Comparison of ENCODE assay signal across 13 mouse cellular contexts in genomic region chr2:76129058-76129437, GRCm38 (mm10).
DNase-seq lines count a peak whose midpoint lies in the region; ATAC-seq and TF ChIP-seq lines count a peak whose summit lies in the region.
"Had no signal": no experiment of that assay in that cellular context is flagged by ENCODE, and none has a peak within 500 bp of the region (broad histone marks: within the 10 kb centered on the region; RNA-seq: fewer than 3 reads in every experiment).

No protein-coding gene starts in this region.

- TF ChIP-seq CTCF in kidney, postnatal 0 days (IDR thresholded peaks at IDR 0.05; ENCODE audit: low read depth) = no peak
- TF ChIP-seq CTCF in E14TG2a.4 (conservative IDR thresholded peaks at IDR 0.05; ENCODE audit: low read length) = no peak
- TF ChIP-seq CTCF in small intestine, adult 2 months (IDR thresholded peaks at IDR 0.05; ENCODE audit: extremely low read depth, insufficient read length, insufficient replicate concordance, low read depth, low read length) = no peak

- WGBS in kidney, postnatal 0 days = 24% methylated on average over 8 of the region's 8 CpGs
- 6% methylated on average over 8 of the region's 8 CpGs for WGBS in small intestine, adult 2 months

- no peaks in the 10 kb centered on the region for H3K4me1 ChIP-seq in kidney, postnatal 0 days (replicated peaks; ENCODE audit: insufficient read depth, low read length)
- peaks cover 39% of the 10 kb centered on the region for H3K4me1 ChIP-seq in E14TG2a.4 (replicated peaks; ENCODE audit: low read depth, low read length)
- H3K4me1 ChIP-seq in small intestine, adult 2 months (ENCODE audit: control insufficient read depth, insufficient read depth, insufficient read length, low read length) = peaks cover 3% of the 10 kb centered on the region

- no peak overlapping the region for H3K9ac ChIP-seq in kidney, postnatal 0 days (ENCODE audit: low read depth, low read length)

- no peak for DNase-seq in kidney, postnatal 0 days (ENCODE audit: low spot score)
- DNase-seq in kidney, adult 8-10 months = no peak
- DNase-seq in induced T-regulatory cell, adult 2 months (ENCODE audit: low read depth) = peak; percentile 56
- DNase-seq in layer of hippocampus, postnatal 14 days (ENCODE audit: low spot score in 2 of 2) = no peak
- DNase-seq: adrenal gland, postnatal 25 days; cerebellum, adult 8-10 months; gastrocnemius, adult 2 months; kidney, adult 2 months; right cerebral cortex, postnatal 14 days had no signal

- H3K9me3 ChIP-seq in kidney, postnatal 0 days (replicated peaks; ENCODE audit: low read length) = no peaks in the 10 kb centered on the region
- H3K9me3 ChIP-seq in E14TG2a.4 (ENCODE audit: low read length) = peaks cover 5% of the 10 kb centered on the region; the same call in 1 of the 2 replicates

- H3K27ac ChIP-seq in kidney, postnatal 0 days = no peak overlapping the region
- H3K27ac ChIP-seq in small intestine, adult 2 months (ENCODE audit: insufficient read depth, low read depth, low read length) = peak overlapping the region; percentile 23
- H3K27ac ChIP-seq: gastrocnemius, adult 2 months had no signal

- peak overlapping the region; percentile 33; the same call in 1 of the 2 replicates for H3K4me2 ChIP-seq in kidney, postnatal 0 days (ENCODE audit: low read length)

- H3K4me3 ChIP-seq in kidney, postnatal 0 days (replicated peaks; ENCODE audit: low read depth, low read length) = no peak overlapping the region
- H3K4me3 ChIP-seq in E14TG2a.4 (replicated peaks; ENCODE audit: low read length) = 0 out of 2 replicates have a peak overlapping the region, but pooled peaks have one; percentile 1
- H3K4me3 ChIP-seq in small intestine, adult 2 months (ENCODE audit: low read depth, low read length) = peak overlapping the region; percentile 40
- H3K4me3 ChIP-seq: erythroblast, embryonic 14.5 days; gastrocnemius, adult 2 months had no signal

- no peak for ATAC-seq in kidney, postnatal 0 days (replicated peaks; ENCODE audit: low FRiP score, low read depth)
- no peak for ATAC-seq in cerebellum, adult (ENCODE audit: insufficient number of reproducible peaks, low FRiP score, low TSS enrichment)

- no peaks in the 10 kb centered on the region for H3K27me3 ChIP-seq in kidney, postnatal 0 days (ENCODE audit: insufficient read depth, low read length)
- no peaks in the 10 kb centered on the region for H3K27me3 ChIP-seq in E14TG2a.4 (ENCODE audit: insufficient read depth, low read length)
- no peaks in the 10 kb centered on the region for H3K27me3 ChIP-seq in small intestine, adult 2 months (ENCODE audit: control insufficient read depth, insufficient read depth, low read length)

- no peak for TF ChIP-seq POLR2A in small intestine, adult 2 months (IDR thresholded peaks at IDR 0.05; ENCODE audit: low read depth, low read length)

- H3K36me3 ChIP-seq in kidney, postnatal 0 days (ENCODE audit: insufficient read depth, low read length) = no peaks in the 10 kb centered on the region
- H3K36me3 ChIP-seq in E14TG2a.4 (ENCODE audit: insufficient read depth, low read length) = no peaks in the 10 kb centered on the region
- H3K36me3 ChIP-seq in small intestine, adult 2 months (ENCODE audit: control insufficient read depth, insufficient read depth, low read length) = no peaks in the 10 kb centered on the region
